Mouse (Mus musculus) kidney, adult 2 months (tissue): ENCODE measurements at regions not wholly inside any gene's neighbourhood (a gene's known extent, or its start where the extent isn't known, plus 50 kb on each side); places are given as distances from the start of the nearest gene placed in this dataset.

Experiments
- CTCF ChIP-seq: fragments of 200-500 bp; conservative IDR thresholded peaks from 2 replicates; pipeline ENCODE4 v1.5.1; 2011; ENCODE audit warnings: low read depth, mild to moderate bottlenecking, control low read depth, low read length, moderate library complexity, mixed read lengths; ENCODE audit not compliant: insufficient read depth, insufficient read length
- POLR2A ChIP-seq: fragments of 200-500 bp; IDR thresholded peaks from one replicate; pipeline ENCODE4 v1.6.1; 2011; ENCODE audit warnings: low read depth, low read length, control low read depth

GRCm38 (mm10) chr6:112097699-112098098 lies 175.9 kb upstream of the Lmcd1 start:
- no peak for TF ChIP-seq CTCF
- TF ChIP-seq POLR2A = no peak
